Mouse (Mus musculus): Measurements from ENCODE around the gene Lsg1.
A peak's percentile ranks its signal among the peaks of the same experiment; 100 is the strongest.

Gene Lsg1

GRCm38 (mm10) chr16:30600431-30601045 lies 13.1 kb upstream of the Lsg1 start:
- peak in 1 of 2 experiments; percentile 17 for DNase-seq (ENCODE audit: low spot score in 2 of 2)

GRCm38 (mm10) chr16:30599491-30600268 lies 12.3 kb upstream of the Lsg1 start, which contains the start of gene Fam43a:
Gene Fam43a, plus strand, starts transcription at chr16:30599723.
- peak; percentile 73 to 82 for DNase-seq (ENCODE audit: low spot score in 2 of 2)

GRCm38 (mm10) chr16:30596959-30597681 lies 9.7 kb upstream of the Lsg1 start:
- peak; percentile 64 to 80 for DNase-seq (ENCODE audit: low spot score in 2 of 2)

- DNase-seq (ENCODE audit: low spot score in 2 of 2): no peak
These were observed 8.6 kb upstream of the Lsg1 start for GRCm38 (mm10) chr16:30595835-30596557.

GRCm38 (mm10) chr16:30595356-30595755 lies 8.0 kb upstream of the Lsg1 start:
- no peak for DNase-seq (ENCODE audit: low spot score in 2 of 2)

- DNase-seq (ENCODE audit: low spot score in 2 of 2): no peak
These were observed 4.6 kb upstream of the Lsg1 start for GRCm38 (mm10) chr16:30591990-30592389.

- DNase-seq (ENCODE audit: low spot score in 2 of 2): no peak
These were observed 3.1 kb upstream of the Lsg1 start for GRCm38 (mm10) chr16:30590264-30591209.

GRCm38 (mm10) chr16:30586935-30587493 lies 378 bp downstream of the Lsg1 start:
- DNase-seq (ENCODE audit: low spot score in 2 of 2): no peak

- no peak for DNase-seq (ENCODE audit: low spot score in 2 of 2)
These were observed 6.6 kb downstream of the Lsg1 start for GRCm38 (mm10) chr16:30580765-30581164.

GRCm38 (mm10) chr16:30576392-30576791 lies 11.0 kb downstream of the Lsg1 start:
- DNase-seq (ENCODE audit: low spot score in 2 of 2): no peak

- DNase-seq (ENCODE audit: low spot score in 2 of 2): no peak
These were observed 11.6 kb downstream of the Lsg1 start for GRCm38 (mm10) chr16:30575815-30576214.

GRCm38 (mm10) chr16:30572239-30572638 lies 15.2 kb downstream of the Lsg1 start:
- DNase-seq (ENCODE audit: low spot score in 2 of 2): no peak

- DNase-seq (ENCODE audit: low spot score in 2 of 2): no peak
These were observed 16.0 kb downstream of the Lsg1 start for GRCm38 (mm10) chr16:30571378-30571777.

- DNase-seq (ENCODE audit: low spot score in 2 of 2): no peak
These were observed 17.2 kb downstream of the Lsg1 start for GRCm38 (mm10) chr16:30570173-30570572.

- no peak for DNase-seq (ENCODE audit: low spot score in 2 of 2)
These were observed 21.8 kb downstream of the Lsg1 start for GRCm38 (mm10) chr16:30565631-30566030.

GRCm38 (mm10) chr16:30560601-30561000 lies 26.8 kb downstream of the Lsg1 start:
- no peak for DNase-seq (ENCODE audit: low spot score in 2 of 2)

- no peak for DNase-seq (ENCODE audit: low spot score in 2 of 2)
These were observed 27.9 kb downstream of the Lsg1 start for GRCm38 (mm10) chr16:30559312-30559992.

- DNase-seq (ENCODE audit: low spot score in 2 of 2): no peak
These were observed 33.3 kb downstream of the Lsg1 start for GRCm38 (mm10) chr16:30554109-30554508.

- peak in 1 of 2 experiments; percentile 22 for DNase-seq (ENCODE audit: low spot score in 2 of 2)
These were observed 34.6 kb downstream of the Lsg1 start for GRCm38 (mm10) chr16:30552621-30553338.

Measured in spleen, postnatal 14 days (tissue).